Mouse (Mus musculus) midbrain, embryonic 10.5 days (tissue): Measurements from ENCODE around the gene Nkx6-1. TPM values are rescaled to one million over a fixed set of nuclear protein-coding genes. Genes with fewer than 3 reads are reported as not detected.

ENCODE experiments used
- DNase-seq: peaks from one replicate; pipeline ENCODE4 v3.0.0-alpha.2; 2017; ENCODE audit warnings: low spot score
- H3K27ac ChIP-seq: fragments of 300-500 bp; sonication (generic); replicated peaks from 2 replicates; pipeline ENCODE4 v1.5.1; 2016; ENCODE audit warnings: mild to moderate bottlenecking
- H3K27me3 ChIP-seq: fragments of 300-500 bp; sonication (generic); 2 replicates; pipeline ENCODE4 v1.6.1; 2016; ENCODE audit warnings: low read depth, mild to moderate bottlenecking; ENCODE audit not compliant: poor library complexity, severe bottlenecking
- H3K36me3 ChIP-seq: fragments of 300-500 bp; sonication (generic); 2 replicates; pipeline ENCODE4 v1.6.1; 2016; ENCODE audit warnings: mild to moderate bottlenecking, moderate library complexity
- H3K4me1 ChIP-seq: fragments of 300-500 bp; sonication (generic); 2 replicates; pipeline ENCODE4 v1.6.1; 2016
- H3K4me3 ChIP-seq: fragments of 300-500 bp; sonication (generic); 2 replicates; pipeline ENCODE4 v1.5.1; 2016; ENCODE audit warnings: mild to moderate bottlenecking, moderate library complexity
- H3K9me3 ChIP-seq: fragments of 300-500 bp; sonication (generic); replicated peaks from 2 replicates; pipeline ENCODE4 v1.6.1; 2016; ENCODE audit warnings: mild to moderate bottlenecking
- WGBS: fragments of 180-500 bp; shearing (Covaris S2); methylation state at CpG from one replicate; pipeline ENCODE4 v1.1.7; 2016; 5-methylcytosine and 5-hydroxymethylcytosine counted together
- polyA plus RNA-seq: library from polyadenylated mRNA; unstranded; fragments of >200 nt; fragmentation: Nextera tagmentation; extraction: Ambion mirVana; gene quantifications from 2 replicates; pipeline ENCODE4 v1.2.1, GENCODE M21; 2016

The Nkx6-1 gene
- polyA plus RNA-seq, 1 experiment from 2014 or later, result 9.0 TPM

GRCm38 (mm10) chr5:101656107-101656506 lies 8.7 kb downstream of the Nkx6-1 start:
- DNase-seq, result peak; percentile 37
- H3K36me3 ChIP-seq, result no peaks in the 10 kb centered on the region
- H3K27me3 ChIP-seq, result peaks cover 100% of the 10 kb centered on the region
- H3K4me3 ChIP-seq, result no peak overlapping the region
- peaks cover 47% of the 10 kb centered on the region for H3K4me1 ChIP-seq
- H3K27ac ChIP-seq, result 0 out of 2 replicates have a peak overlapping the region, but pooled peaks have one; percentile 38
- 3% methylated on average over 3 of the region's 3 CpGs for WGBS
- H3K9me3 ChIP-seq, result no peaks in the 10 kb centered on the region; the same call in 1 of the 2 replicates

GRCm38 (mm10) chr5:101655418-101655817 lies 9.4 kb downstream of the Nkx6-1 start:
- H3K36me3 ChIP-seq, result no peaks in the 10 kb centered on the region
- no peak for DNase-seq
- H3K27me3 ChIP-seq, result peaks cover 100% of the 10 kb centered on the region
- H3K9me3 ChIP-seq, result no peaks in the 10 kb centered on the region; the same call in 1 of the 2 replicates
- H3K4me1 ChIP-seq, result peaks cover 47% of the 10 kb centered on the region
- H3K27ac ChIP-seq, result no peak overlapping the region
- H3K4me3 ChIP-seq, result no peak overlapping the region
- 40% methylated on average over 7 of the region's 7 CpGs for WGBS

GRCm38 (mm10) chr5:101647726-101648686 lies 16.8 kb downstream of the Nkx6-1 start:
- peak; percentile 55 for DNase-seq
- Histone ChIP-seq H3K9me3 (no peaks in the 10 kb centered on the region; the same call in 1 of the 2 replicates), H3K4me1 (peaks cover 15% of the 10 kb centered on the region), H3K36me3 (no peaks in the 10 kb centered on the region), H3K27ac (no peak overlapping the region), H3K27me3 (peaks cover 99% of the 10 kb centered on the region), H3K4me3 (peak overlapping the region; percentile 25)
- 5% methylated on average over 53 of the region's 53 CpGs for WGBS

GRCm38 (mm10) chr5:101646961-101647575 lies 17.7 kb downstream of the Nkx6-1 start:
- DNase-seq, result no peak
- Histone ChIP-seq H3K27me3 (peaks cover 99% of the 10 kb centered on the region), H3K4me3 (no peak overlapping the region), H3K4me1 (peaks cover 15% of the 10 kb centered on the region), H3K9me3 (no peaks in the 10 kb centered on the region; the same call in 1 of the 2 replicates), H3K27ac (no peak overlapping the region), H3K36me3 (no peaks in the 10 kb centered on the region)
- 33% methylated on average over 20 of the region's 20 CpGs for WGBS

- peaks cover 15% of the 10 kb centered on the region for H3K4me1 ChIP-seq
- H3K27ac ChIP-seq, result no peak overlapping the region
- WGBS, result 85% methylated on average over 8 of the region's 8 CpGs
- H3K9me3 ChIP-seq, result no peaks in the 10 kb centered on the region
- H3K4me3 ChIP-seq, result no peak overlapping the region
- no peak for DNase-seq
- H3K36me3 ChIP-seq, result no peaks in the 10 kb centered on the region
- peaks cover 97% of the 10 kb centered on the region for H3K27me3 ChIP-seq
These were observed 19.7 kb downstream of the Nkx6-1 start for GRCm38 (mm10) chr5:101645071-101645470.

- no peaks in the 10 kb centered on the region for H3K4me1 ChIP-seq
- H3K27me3 ChIP-seq, result peaks cover 33% of the 10 kb centered on the region
- DNase-seq, result no peak
- H3K4me3 ChIP-seq, result no peak overlapping the region
- H3K36me3 ChIP-seq, result no peaks in the 10 kb centered on the region
- no peaks in the 10 kb centered on the region for H3K9me3 ChIP-seq
- H3K27ac ChIP-seq, result no peak overlapping the region
- 91% methylated on average over 4 of the region's 4 CpGs for WGBS
These were observed 26.7 kb downstream of the Nkx6-1 start for GRCm38 (mm10) chr5:101638101-101638500.

Other genes starting within 250 kb of the Nkx6-1 start
- gene Cds1, start 100.1 kb upstream of the Nkx6-1 start, polyA plus RNA-seq, result 0.76 and 0.80 TPM in 2 replicates